Mouse (Mus musculus): ENCODE results near the gene Gm17349. TPM values are rescaled to one million over a fixed set of nuclear protein-coding genes. Genes with fewer than 3 reads are reported as not detected.

Gene Gm17349
- polyA plus RNA-seq, 1 experiment from 2014 or later = not detected

GRCm38 (mm10) chr15:99670154-99670821 lies 35.0 kb downstream of the Gm17349 start, which contains the start of gene Asic1:
Gene Asic1, plus strand, starts transcription at chr15:99670368.
- WGBS = 1% methylated on average over 65 of the region's 74 CpGs
- peaks cover 34% of the 10 kb centered on the region for H3K27me3 ChIP-seq (ENCODE audit: control insufficient read depth, insufficient read depth, low read length)
- no peak within 1 kb of the TSS for H3K27ac ChIP-seq (ENCODE audit: low read length)
- ATAC-seq (ENCODE audit: insufficient number of reproducible peaks, insufficient read depth, low FRiP score, low read depth) = peak; percentile 57; the same call in 1 of the 2 replicates
- no peaks in the 10 kb centered on the region for H3K36me3 ChIP-seq (ENCODE audit: control insufficient read depth, insufficient read depth, low read length)
- peak within 1 kb of the TSS; percentile 49 for H3K4me3 ChIP-seq (ENCODE audit: low read depth, low read length)
- H3K4me2 ChIP-seq (replicated peaks; ENCODE audit: low read depth, low read length) = peak within 1 kb of the TSS; percentile 95
- no peak within 1 kb of the TSS; the same call in 1 of the 2 replicates for H3K9ac ChIP-seq (replicated peaks; ENCODE audit: low read depth, low read length)
- H3K9me3 ChIP-seq (ENCODE audit: control insufficient read depth, low read depth, low read length) = no peaks in the 10 kb centered on the region
- no peaks in the 10 kb centered on the region for H3K4me1 ChIP-seq (ENCODE audit: control insufficient read depth, insufficient read depth, low read length)

GRCm38 (mm10) chr15:99669392-99669791 lies 35.9 kb downstream of the Gm17349 start:
- no peaks in the 10 kb centered on the region for H3K36me3 ChIP-seq (ENCODE audit: control insufficient read depth, insufficient read depth, low read length)
- ATAC-seq (ENCODE audit: insufficient number of reproducible peaks, insufficient read depth, low FRiP score, low read depth) = no peak
- H3K9ac ChIP-seq (replicated peaks; ENCODE audit: low read depth, low read length) = no peak overlapping the region
- H3K4me3 ChIP-seq (ENCODE audit: low read depth, low read length) = no peak overlapping the region
- no peak overlapping the region for H3K4me2 ChIP-seq (replicated peaks; ENCODE audit: low read depth, low read length)
- no peak overlapping the region for H3K27ac ChIP-seq (ENCODE audit: low read length)
- peaks cover 34% of the 10 kb centered on the region for H3K27me3 ChIP-seq (ENCODE audit: control insufficient read depth, insufficient read depth, low read length)
- 0% methylated on average over 1 of the region's 1 CpGs for WGBS
- H3K9me3 ChIP-seq (ENCODE audit: control insufficient read depth, low read depth, low read length) = no peaks in the 10 kb centered on the region
- peaks cover under 1% of the 10 kb centered on the region; the same call in 1 of the 2 replicates for H3K4me1 ChIP-seq (ENCODE audit: control insufficient read depth, insufficient read depth, low read length)

- no peaks in the 10 kb centered on the region for H3K36me3 ChIP-seq (ENCODE audit: control insufficient read depth, insufficient read depth, low read length)
- peaks cover 6% of the 10 kb centered on the region; the same call in 1 of the 2 replicates for H3K4me1 ChIP-seq (ENCODE audit: control insufficient read depth, insufficient read depth, low read length)
- 1% methylated on average over 12 of the region's 12 CpGs for WGBS
- peaks cover 34% of the 10 kb centered on the region for H3K27me3 ChIP-seq (ENCODE audit: control insufficient read depth, insufficient read depth, low read length)
- no peak overlapping the region for H3K27ac ChIP-seq (ENCODE audit: low read length)
- ATAC-seq (ENCODE audit: insufficient number of reproducible peaks, insufficient read depth, low FRiP score, low read depth) = no peak
- H3K9ac ChIP-seq (replicated peaks; ENCODE audit: low read depth, low read length) = no peak overlapping the region
- H3K4me3 ChIP-seq (ENCODE audit: low read depth, low read length) = no peak overlapping the region
- H3K9me3 ChIP-seq (ENCODE audit: control insufficient read depth, low read depth, low read length) = no peaks in the 10 kb centered on the region
- no peak overlapping the region for H3K4me2 ChIP-seq (replicated peaks; ENCODE audit: low read depth, low read length)
Measured at GRCm38 (mm10) chr15:99668881-99669280, 36.4 kb downstream of the Gm17349 start.

- no peak overlapping the region for H3K4me2 ChIP-seq (replicated peaks; ENCODE audit: low read depth, low read length)
- peaks cover 7% of the 10 kb centered on the region; the same call in 1 of the 2 replicates for H3K4me1 ChIP-seq (ENCODE audit: control insufficient read depth, insufficient read depth, low read length)
- no peaks in the 10 kb centered on the region for H3K9me3 ChIP-seq (ENCODE audit: control insufficient read depth, low read depth, low read length)
- no peak overlapping the region for H3K9ac ChIP-seq (replicated peaks; ENCODE audit: low read depth, low read length)
- H3K36me3 ChIP-seq (ENCODE audit: control insufficient read depth, insufficient read depth, low read length) = no peaks in the 10 kb centered on the region
- H3K27me3 ChIP-seq (ENCODE audit: control insufficient read depth, insufficient read depth, low read length) = peaks cover 33% of the 10 kb centered on the region
- H3K4me3 ChIP-seq (ENCODE audit: low read depth, low read length) = no peak overlapping the region
- no peak overlapping the region for H3K27ac ChIP-seq (ENCODE audit: low read length)
- no peak for ATAC-seq (ENCODE audit: insufficient number of reproducible peaks, insufficient read depth, low FRiP score, low read depth)
- WGBS = 97% methylated on average over 2 of the region's 2 CpGs
Measured at GRCm38 (mm10) chr15:99667544-99667943, 37.7 kb downstream of the Gm17349 start.

- WGBS = under 1% methylated on average over 51 of the region's 52 CpGs
Measured at GRCm38 (mm10) chr15:99664600-99665451, 40.5 kb downstream of the Gm17349 start.

GRCm38 (mm10) chr15:99663964-99664599 lies 41.2 kb downstream of the Gm17349 start:
- H3K4me3 ChIP-seq (ENCODE audit: low read depth, low read length) = peak overlapping the region; percentile 33
- no peaks in the 10 kb centered on the region for H3K36me3 ChIP-seq (ENCODE audit: control insufficient read depth, insufficient read depth, low read length)
- no peak overlapping the region for H3K9ac ChIP-seq (replicated peaks; ENCODE audit: low read depth, low read length)
- H3K27ac ChIP-seq (ENCODE audit: low read length) = 0 out of 2 replicates have a peak overlapping the region, but pooled peaks have one; percentile 18
- WGBS = 3% methylated on average over 17 of the region's 17 CpGs
- H3K4me1 ChIP-seq (ENCODE audit: control insufficient read depth, insufficient read depth, low read length) = peaks cover 7% of the 10 kb centered on the region; the same call in 1 of the 2 replicates
- H3K9me3 ChIP-seq (ENCODE audit: control insufficient read depth, low read depth, low read length) = no peaks in the 10 kb centered on the region
- ATAC-seq (ENCODE audit: insufficient number of reproducible peaks, insufficient read depth, low FRiP score, low read depth) = no peak
- peak overlapping the region; percentile 51 for H3K4me2 ChIP-seq (replicated peaks; ENCODE audit: low read depth, low read length)
- H3K27me3 ChIP-seq (ENCODE audit: control insufficient read depth, insufficient read depth, low read length) = peaks cover 9% of the 10 kb centered on the region; the same call in 1 of the 2 replicates

More at GRCm38 (mm10) chr15:99664600-99665451, 40.5 kb downstream of the Gm17349 start:
- Histone ChIP-seq H3K36me3 (ENCODE audit: control insufficient read depth, insufficient read depth, low read length) (no peaks in the 10 kb centered on the region), H3K27ac (ENCODE audit: low read length) (0 out of 2 replicates have a peak overlapping the region, but pooled peaks have one; percentile 18), H3K4me2 (replicated peaks; ENCODE audit: low read depth, low read length) (peak overlapping the region; percentile 51), H3K27me3 (ENCODE audit: control insufficient read depth, insufficient read depth, low read length) (peaks cover 15% of the 10 kb centered on the region; the same call in 1 of the 2 replicates), H3K9me3 (ENCODE audit: control insufficient read depth, low read depth, low read length) (no peaks in the 10 kb centered on the region), H3K4me3 (ENCODE audit: low read depth, low read length) (peak overlapping the region; percentile 33), H3K9ac (replicated peaks; ENCODE audit: low read depth, low read length) (no peak overlapping the region), H3K4me1 (ENCODE audit: control insufficient read depth, insufficient read depth, low read length) (peaks cover 7% of the 10 kb centered on the region; the same call in 1 of the 2 replicates)
- ATAC-seq (ENCODE audit: insufficient number of reproducible peaks, insufficient read depth, low FRiP score, low read depth) = peak; percentile 92

- Histone ChIP-seq H3K27me3 (ENCODE audit: control insufficient read depth, insufficient read depth, low read length) (peaks cover 9% of the 10 kb centered on the region; the same call in 1 of the 2 replicates), H3K27ac (ENCODE audit: low read length) (no peak overlapping the region), H3K4me3 (ENCODE audit: low read depth, low read length) (no peak overlapping the region), H3K36me3 (ENCODE audit: control insufficient read depth, insufficient read depth, low read length) (no peaks in the 10 kb centered on the region), H3K4me1 (ENCODE audit: control insufficient read depth, insufficient read depth, low read length) (peaks cover 7% of the 10 kb centered on the region; the same call in 1 of the 2 replicates), H3K4me2 (replicated peaks; ENCODE audit: low read depth, low read length) (no peak overlapping the region), H3K9ac (replicated peaks; ENCODE audit: low read depth, low read length) (no peak overlapping the region), H3K9me3 (ENCODE audit: control insufficient read depth, low read depth, low read length) (no peaks in the 10 kb centered on the region)
- ATAC-seq (ENCODE audit: insufficient number of reproducible peaks, insufficient read depth, low FRiP score, low read depth) = no peak
- 45% methylated on average over 7 of the region's 7 CpGs for WGBS
Measured at GRCm38 (mm10) chr15:99662371-99662770, 42.9 kb downstream of the Gm17349 start.
